Mouse (Mus musculus): ENCODE results near the gene Stx4a.
"Not testable (repeated sequence)": the region's sequence is repeated elsewhere in the genome, so short reads cannot be mapped to it uniquely, and the experiment has no call there.

Gene Stx4a

DNA sequence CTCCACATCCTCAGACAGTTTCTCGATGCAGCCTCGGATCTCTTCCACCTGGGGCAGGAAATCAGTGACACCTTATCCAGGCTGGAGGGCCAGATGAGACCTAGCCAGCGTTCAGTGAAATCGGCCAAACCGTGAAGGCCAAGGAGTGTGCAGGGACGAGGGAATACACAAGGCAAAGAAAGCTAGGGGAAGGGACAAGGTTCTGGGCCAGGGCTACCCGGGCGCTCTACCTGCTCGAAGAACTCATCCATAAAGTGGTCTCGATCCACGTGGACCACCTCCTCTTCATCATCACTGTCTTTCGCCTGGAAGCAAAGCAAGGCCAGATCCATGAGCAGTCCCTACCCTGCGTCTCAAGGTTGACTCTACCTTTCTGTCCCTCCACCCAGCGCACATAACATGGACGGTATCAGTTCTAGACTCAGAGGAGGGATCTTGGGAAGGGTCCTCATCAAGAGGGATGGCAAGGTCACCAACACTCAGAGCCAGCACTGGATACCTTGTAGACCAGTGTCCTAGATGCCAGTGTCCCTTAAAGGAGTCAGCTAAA is 8.9 kb upstream of the Stx4a start:
- DNase-seq = no peak

DNA sequence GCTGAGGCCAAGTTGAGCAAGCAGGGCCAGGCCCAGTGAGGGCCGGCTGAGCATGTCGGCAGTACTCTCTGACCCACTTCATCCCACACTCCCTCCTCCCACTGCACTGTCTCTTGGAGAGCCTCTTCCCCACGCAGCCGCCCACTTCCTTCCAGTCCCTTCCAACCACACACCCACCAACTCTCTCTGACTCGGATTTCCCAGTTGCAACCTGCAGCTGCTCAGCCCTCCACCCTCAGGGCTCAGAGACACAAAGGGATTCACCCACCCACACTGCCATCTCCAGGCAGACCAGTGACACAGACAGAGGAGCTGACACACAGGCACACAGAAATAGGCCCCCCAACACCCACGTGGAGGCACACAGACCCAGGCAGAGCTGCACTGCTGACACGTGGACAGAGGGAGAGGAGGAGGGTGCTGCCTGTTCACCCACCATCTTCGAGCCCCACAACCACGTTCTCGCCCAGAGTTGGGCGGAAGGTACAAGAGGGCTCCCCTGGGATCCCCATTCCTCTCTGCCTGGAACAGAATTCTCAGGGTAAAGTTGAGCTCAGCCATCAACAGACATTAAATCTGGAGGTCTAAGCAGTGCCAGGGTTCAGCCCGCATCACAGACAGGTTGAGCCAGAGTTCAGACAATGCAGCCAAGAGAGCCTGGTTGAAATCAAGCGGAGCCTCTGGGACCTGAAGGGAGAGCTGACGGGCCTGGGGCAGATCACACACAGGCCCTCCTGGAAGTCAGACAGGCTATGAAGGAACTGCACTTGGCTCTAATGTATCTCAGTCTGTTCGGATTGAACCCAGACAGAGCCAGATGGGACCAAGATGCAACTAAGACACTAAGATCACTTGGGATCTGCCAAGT is 7.9 kb upstream of the Stx4a start:
- DNase-seq = no peak

DNA sequence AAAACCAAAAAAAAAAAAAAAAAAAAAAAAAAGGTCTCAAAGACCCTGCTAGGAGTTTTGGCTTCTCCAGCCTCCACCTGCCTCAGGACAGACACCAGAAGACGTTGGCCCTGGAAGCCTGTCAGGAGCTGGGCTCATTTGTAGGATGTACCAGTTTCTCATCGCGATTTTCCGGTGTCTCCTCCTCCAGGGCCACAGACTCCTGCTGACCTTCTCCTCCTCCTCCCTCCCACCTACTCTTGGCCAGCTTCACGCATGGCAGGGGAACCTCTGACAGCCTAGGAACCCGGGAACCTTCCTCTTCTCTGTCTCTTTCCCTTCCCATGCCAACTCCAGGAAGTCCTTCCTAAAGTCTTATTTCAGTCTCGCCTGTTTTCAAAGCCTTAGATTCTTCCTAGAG is 7.0 kb upstream of the Stx4a start:
- no peak for DNase-seq

DNA sequence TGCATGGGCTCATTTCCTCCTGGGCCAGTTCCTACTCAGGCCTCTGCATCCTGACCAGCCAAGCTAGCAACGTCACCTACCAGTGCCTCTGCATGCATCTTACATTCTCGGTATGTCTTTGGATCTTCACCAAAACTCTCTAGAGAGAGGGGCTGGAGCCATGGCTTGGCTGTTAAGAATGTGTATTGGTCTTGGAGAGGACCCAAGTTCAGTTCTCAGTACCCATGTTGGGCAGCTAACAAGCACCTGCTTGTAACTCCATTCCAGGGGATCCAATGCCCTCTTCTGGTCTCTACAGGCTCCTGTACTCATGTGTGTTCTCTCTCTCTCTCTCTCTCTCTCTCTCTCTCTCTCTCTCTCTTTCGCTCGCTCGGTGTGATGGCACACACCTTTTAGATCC is 6.3 kb upstream of the Stx4a start:
- DNase-seq = no peak

DNA sequence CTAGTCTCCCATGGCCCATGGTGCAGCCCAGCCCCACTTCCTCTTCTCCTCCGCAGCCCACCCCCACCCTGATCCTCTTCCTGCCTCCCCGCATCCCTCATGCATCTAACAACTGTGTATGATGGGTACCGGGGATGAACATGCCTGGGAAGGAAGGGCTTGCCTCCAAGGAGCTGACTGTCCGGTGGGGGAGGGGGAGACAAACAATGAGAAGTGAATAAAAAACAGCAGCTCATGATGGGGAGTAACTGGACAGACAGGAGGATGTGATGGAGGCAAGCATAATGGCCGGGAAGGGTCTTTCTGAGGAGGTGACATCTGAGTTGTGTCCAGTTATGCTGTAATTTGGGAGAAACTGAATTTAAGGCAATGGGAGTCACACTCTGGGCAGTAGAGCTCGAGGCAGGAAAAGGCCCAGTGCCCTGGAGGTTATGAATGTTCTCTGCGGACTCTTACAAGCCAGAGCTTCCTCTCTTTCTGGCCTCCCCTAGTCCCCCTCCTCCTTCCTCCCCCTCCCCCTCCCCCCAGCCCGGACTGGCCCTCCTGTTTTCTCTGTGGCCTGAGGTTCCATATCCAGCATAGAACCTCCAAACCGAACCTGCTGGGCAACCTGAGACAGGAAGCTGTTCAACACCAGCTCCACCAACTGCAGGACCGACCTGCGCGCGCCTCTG is 3.1 kb upstream of the Stx4a start:
- DNase-seq = no peak

DNA sequence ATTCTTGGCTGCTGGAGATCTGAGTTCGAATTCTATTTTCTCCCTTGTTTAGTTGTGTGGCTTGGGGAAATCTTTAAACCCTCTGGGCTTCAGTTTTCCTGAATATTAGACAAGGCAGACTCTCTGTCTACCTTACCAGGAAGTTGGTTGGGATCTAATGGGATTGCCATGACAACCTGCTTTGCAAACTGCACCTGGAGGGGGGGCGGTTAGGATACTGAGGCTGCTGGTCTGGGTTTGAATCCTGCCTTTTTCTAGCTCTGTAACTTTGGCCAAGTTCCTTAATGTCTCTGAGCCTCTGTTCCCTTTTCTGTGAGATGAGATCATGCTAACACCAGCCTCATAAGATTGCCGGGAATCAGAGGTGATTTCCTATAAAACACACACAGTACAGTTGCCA is 1.6 kb upstream of the Stx4a start:
- DNase-seq = no peak

DNA sequence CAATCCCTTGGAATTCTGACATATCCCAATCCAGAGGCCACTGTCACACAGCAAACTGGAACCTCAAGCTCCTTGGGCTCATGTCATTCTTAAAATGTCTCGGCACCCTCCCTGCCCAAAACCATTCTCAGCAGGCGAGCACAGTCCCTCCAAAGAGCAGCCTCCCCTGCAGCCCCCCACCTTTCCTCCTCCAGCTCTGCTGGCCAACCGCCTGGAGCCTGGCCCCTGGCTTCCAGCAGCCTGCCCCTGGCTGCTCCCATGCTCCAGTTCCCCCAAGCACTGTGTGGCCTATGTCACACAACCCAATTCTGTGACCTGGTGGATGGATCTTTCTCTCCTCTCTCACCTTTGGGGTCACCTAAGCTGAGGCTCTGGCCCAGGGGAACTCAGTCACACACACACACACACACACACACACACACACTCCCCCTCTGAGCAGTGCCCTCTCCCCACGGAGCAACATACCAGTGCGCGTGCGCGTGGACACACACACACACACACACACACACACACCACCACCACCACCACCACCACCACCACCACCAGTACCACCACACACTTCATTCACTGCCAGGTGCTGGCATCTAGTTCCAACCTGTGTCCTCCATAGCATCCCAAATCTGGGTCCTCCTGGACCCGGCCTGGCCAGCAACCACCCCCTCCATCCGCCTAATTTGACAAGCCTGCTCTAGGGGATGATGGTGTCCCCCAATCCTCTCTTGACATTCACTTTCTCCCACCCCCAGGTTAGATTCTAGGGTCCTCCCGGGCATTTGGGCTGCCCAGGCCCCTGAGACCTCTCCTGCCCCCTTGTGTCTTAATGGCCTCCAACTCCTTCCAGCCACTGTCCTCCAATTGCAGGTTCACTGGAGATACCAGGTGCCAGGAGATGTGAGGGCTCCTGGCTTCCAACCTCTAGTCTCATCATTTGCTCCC is 590 bp upstream of the Stx4a start:
- DNase-seq = no peak

DNA sequence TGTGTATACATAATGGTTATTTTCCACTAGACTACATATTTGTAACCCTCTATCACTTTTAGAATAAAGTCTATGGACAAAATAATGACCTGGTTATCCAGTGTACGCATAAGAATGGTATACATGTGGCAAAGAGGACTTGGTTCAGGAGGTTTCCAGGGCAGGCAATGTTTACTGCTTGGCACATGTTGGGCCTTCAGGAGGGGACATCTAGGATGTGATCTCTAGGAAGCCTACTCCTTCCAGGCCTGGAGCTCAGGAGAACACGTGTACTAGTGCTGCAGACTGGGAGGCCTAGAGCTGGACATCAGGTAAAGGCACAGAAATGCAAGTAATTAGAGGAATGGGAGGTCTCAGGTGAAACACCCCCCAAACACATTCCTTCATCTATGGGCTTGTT is 11.5 kb downstream of the Stx4a start:
- no peak for DNase-seq

DNA sequence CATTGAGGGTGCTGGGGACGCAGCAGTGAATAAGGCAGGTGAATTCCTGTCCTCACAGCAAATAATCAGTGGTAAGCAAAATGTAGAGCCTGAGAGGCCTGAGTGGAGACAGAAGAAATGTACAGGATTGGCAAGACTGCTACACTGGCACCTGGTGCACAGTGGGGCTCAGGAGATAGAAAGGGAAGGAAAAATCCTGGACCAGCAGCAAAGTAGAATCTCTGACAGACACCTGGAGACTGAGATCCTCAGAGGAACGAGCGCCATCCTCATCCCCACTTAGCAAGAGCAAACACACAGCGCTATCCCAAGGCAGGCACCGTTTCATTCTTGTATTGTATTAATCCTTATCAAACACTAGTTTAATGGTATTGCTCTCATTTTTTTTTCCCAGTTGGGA is 13.4 kb downstream of the Stx4a start:
- no peak for DNase-seq

DNA sequence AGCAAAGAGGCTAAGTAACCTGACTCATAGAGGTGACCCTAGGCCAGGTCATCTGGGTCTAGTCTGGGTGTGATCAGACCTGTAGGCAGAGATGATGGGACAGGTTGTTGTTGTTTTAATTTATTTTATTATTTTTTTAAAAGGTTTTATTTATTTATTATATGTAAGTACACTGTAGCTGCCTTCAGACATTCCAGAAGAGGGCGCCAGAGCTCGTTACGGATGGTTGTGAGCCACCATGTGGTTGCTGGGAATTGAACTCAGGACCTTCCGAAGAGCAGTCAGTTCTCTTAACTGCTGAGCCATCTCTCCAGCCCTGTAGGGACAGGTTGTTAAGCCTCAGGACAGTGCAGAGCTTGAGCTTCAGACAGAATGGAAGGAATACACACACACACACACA is 13.8 kb downstream of the Stx4a start:
- DNase-seq = not testable (repeated sequence)

DNA sequence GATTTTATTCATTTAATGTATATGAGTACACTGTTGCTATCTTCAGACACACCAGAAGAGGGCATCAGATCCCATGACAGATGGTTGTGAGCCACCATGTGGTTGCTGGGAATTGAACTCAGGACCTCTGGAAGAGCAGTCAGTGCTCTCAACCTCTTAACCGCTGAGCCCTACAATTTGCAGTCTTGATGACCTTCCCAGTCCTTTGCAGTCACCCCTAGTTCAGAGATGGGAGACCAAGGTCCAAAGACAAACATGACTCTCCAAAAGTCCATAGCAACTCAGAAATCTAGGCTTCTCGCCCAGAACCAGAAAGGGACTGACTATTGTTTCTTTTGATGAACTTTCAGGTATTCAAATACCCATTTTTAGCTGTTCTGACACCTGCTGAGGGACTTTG is 15.9 kb downstream of the Stx4a start:
- not testable (repeated sequence) for DNase-seq

DNA sequence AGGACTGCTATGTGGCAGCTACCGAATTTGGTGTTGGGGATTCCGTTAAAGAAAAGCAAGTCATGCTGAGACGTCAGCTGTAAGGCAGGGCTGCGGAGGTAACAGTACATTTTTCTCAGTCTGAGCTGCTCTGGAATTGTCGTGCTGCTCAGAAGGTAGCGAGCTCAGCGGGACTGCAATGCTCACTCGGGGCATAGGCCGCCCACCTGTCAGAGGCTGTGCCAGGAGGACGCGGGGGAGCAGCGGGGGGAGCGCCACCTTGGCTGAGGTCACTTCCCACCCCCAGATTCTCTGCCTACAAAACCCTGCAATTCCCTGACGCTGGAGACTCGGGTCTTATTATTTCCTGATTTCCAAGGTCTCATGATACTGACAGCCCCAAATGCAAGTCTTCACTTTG is 16.8 kb downstream of the Stx4a start:
- DNase-seq = peak in 1 of 2 experiments; percentile 43

DNA sequence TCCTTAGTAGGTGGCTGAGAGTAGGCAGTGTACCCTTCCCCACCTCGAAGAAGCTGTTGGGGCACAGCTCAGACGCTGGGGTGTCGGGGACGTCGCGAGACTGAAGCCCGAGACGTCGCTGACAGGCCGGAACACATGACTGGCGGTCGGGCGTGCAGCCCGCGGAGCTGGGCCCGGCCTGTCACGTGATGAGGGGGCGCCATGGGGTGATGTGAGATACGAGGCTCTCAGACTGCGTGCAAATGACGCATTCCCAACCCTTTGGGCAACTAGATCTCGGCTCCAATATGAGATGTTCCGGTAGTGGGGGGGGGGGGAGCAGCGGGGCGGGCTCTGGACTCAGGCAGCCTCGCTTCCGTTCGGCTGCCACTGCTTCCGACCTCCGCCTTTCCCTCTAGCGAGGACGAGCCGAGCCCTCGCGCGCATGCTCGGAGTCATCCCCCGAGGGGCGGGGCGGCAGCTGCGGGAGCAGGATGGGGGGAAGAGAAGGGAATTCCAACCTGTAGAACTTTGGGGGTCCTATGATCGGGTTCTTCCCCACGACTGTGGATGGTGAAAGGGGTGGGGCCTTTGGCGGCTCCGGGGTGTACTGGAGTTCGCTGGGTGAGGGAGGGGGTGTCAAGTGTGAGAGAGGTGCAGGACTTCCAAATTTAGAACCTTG is 17.4 kb downstream of the Stx4a start:
- peak; percentile 89 to 93 for DNase-seq

DNA sequence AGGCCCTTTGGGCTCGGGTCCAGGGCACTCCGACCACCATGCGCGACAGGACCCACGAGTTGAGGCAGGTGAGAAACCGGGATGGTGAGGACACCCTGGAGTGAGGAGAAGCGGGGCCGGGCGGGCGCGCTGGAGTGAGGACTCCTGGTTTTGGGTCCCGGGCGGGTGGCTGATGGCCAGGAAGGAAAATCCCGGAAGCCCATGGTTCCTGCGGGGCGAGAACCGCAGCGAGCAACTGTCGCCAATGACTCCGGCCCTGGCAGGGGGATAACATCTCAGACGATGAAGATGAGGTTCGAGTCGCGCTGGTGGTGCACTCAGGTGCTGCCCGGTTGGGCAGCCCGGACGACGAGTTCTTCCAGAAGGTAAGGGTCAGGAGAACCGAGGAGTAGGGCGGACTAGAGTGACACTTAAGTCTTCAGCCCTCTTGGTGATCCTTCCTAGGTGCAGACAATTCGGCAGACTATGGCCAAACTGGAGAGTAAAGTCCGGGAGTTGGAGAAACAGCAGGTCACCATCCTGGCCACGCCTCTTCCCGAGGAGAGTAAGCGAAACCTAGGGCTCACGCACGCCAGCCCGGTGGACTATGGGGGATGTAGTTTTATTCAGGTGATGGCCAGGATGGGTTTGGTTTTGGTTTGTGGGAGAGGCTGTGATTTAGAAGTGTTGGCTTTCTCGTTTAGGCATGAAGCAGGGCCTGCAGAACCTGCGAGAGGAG is 18.1 kb downstream of the Stx4a start:
- DNase-seq = peak; percentile 85 to 89

DNA sequence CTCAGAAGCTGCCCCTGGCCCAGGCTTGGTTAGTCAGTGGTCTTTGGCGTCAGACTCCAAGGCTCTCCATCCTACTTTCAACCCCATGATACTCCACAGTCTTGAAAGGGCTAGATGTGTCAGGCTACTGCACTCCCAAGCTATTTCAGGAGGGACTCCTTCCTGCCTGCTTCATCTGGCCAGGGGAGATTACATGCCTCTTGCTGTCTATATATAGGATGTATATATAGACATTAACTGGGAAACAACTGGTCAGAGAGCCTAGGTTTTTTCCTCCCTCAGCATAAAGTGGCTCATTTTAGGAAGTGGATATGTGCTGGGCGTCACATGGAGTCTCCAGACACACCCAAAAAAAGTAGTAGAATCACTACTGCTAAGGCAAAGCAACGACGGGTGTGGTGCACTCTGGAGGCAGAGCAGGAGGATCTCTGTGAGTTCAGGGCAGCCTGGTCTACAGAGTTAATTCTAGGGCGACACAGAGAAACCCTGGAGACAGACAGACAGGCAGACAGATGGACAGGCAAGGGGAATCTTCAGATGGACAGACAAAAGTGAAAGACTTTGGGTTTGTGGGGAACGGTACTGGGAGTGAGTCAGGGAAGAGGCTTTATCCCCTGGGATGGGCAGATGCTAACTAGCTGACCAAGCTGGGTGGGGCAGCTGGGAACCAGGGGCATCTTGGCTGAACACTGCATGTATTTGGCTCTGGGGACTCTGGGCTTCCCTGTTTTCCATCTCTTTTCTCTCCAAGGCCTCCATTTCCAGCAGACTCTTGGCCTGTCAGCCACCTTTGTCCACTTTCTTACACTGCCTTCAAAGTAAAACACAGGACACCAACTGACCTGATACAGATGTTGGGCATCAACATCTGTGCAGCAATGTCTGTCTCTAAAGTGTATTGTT is 26.1 kb downstream of the Stx4a start:
- no peak for DNase-seq

DNA sequence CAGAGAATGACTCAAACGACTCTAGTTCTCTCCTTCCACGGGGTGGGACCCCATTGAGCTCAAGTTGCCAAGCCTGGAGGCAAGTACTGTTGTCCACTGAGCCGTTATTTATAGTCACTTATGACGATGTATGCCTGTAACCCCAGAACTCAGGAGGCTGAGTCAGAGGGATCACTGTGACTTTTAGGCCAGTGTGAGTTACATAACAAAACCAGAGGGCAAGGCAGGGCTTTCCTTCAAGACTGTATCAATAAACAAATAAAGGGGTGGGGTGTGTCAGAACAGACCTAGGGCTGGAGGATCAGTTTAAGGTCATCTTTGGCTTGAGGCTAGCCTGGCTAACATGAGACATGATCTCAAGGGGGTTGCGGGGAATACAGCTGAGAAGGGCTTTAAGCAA is 26.8 kb downstream of the Stx4a start:
- no peak for DNase-seq

DNA sequence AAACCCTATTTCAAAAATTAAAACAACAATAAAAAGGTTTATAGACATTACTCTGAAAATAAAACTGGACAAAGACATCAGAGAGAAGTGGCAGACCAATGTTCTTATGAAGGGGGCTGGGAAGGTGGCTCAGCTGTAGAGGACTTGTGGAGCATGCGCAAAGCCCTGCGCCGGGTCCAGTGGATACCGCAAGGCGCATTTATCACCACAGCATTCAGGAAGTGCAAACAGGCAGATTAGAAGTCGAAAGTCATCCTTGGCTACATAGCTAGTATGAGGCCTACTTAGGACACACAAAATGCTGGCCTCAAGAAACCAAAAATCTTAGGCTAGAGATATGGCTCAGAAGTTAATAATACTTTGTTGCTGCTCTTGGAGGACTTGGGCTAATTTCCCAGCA is 34.2 kb downstream of the Stx4a start:
- DNase-seq = no peak

DNA sequence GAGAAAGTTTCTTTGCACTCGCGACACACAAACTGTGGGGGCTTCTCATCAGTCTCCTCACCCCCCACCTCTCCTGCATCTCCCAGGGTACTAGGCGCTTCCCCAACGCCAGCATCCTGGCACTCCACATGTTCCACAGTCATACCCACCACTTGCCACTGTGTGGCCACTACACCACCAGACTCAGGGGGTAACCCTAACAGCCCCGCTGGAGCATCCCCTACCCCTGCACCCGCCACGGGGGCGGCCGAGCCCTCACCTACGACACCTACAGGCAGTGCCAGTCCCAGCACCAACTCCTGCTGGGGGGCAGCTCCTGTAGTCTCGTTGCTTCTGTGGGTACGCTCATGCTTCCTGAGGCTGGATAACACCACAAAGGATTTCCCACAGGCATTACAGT is 42.3 kb downstream of the Stx4a start:
- no peak for DNase-seq

DNA sequence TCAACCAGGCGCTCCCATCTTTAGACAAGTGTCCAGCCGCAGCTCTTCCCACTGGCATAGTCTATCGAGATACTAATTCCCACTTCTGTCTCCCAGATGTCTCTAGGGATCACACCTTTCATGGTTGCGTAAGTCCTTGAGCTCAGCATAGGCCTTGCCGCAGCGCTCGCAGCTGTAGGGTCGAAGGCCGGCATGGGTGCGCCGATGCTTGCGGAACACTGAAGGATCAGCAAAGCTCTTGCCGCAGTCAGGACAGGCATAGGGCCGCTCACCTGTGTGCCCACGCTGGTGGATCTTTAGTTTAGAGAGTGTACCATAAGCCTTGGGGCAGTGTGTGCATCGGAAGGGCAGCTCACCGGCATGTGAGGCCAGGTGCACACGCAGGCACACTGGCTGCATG is 43.5 kb downstream of the Stx4a start:
- DNase-seq = no peak

DNA sequence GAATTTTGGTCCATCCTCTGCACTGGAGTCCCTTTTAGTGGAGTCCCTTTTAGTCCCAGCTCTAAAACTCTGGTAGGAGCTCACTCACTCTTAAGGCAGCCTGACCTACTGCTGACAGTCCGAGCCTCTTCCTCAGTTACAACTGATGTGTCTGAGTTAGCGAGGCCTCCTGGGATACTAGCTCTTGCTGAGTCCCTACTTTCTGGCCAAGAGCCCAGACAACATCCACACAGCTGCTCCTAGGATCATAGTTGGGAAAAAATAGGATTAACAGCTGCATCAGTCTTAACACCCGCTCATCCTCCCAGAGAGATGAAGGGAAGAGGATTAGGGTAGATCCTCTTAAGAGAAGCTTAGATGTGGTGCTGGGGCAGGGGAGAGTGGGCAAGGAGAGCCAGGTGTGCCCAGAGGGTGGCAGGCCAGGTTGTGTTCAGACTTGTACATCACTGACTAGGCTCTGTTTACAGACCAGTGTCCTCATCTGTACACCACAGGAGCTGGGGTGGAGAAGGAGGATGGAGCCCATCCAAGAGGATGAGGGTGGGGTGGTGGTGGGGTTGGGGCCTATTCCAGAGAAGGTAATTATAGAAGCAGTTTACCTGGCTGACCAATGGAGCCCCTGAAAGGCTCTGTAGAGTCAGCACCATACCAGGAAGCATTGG is 45.2 kb downstream of the Stx4a start:
- no peak for DNase-seq
